Mouse (Mus musculus) limb, embryonic 13.5 days (tissue): Measurements from ENCODE around the gene Wwox. TPM values are rescaled to one million over a fixed set of nuclear protein-coding genes. Genes with fewer than 3 reads are reported as not detected.

Experiments
- ATAC-seq: fragments of 200-750 bp; cut with Nextera tagmentation; 2 replicates; pipeline ENCODE4 v1.8.0; 2017; ENCODE audit warnings: low read depth, moderate number of reproducible peaks, moderate TSS enrichment; ENCODE audit not compliant: low FRiP score
- H3K27ac ChIP-seq: fragments of 300-500 bp; sonication (generic); 2 replicates; pipeline ENCODE4 v1.5.1; 2015; ENCODE audit warnings: inconsistent platforms, mild to moderate bottlenecking, moderate library complexity
- H3K27me3 ChIP-seq: fragments of 300-500 bp; sonication (generic); 2 replicates; pipeline ENCODE4 v1.6.1; 2015; ENCODE audit warnings: mild to moderate bottlenecking, inconsistent platforms
- H3K36me3 ChIP-seq: fragments of 300-500 bp; sonication (generic); 2 replicates; pipeline ENCODE4 v1.6.1; 2015; ENCODE audit warnings: inconsistent platforms, mild to moderate bottlenecking, moderate library complexity
- H3K4me1 ChIP-seq: fragments of 300-500 bp; sonication (generic); 2 replicates; pipeline ENCODE4 v1.6.1; 2015; ENCODE audit warnings: inconsistent platforms
- H3K4me2 ChIP-seq: fragments of 300-500 bp; sonication (generic); replicated peaks from 2 replicates; pipeline ENCODE4 v1.6.1; 2015; ENCODE audit warnings: inconsistent platforms, mild to moderate bottlenecking, moderate library complexity
- H3K4me3 ChIP-seq: fragments of 300-500 bp; sonication (generic); 2 replicates; pipeline ENCODE4 v1.5.1; 2015; ENCODE audit warnings: moderate library complexity, mild to moderate bottlenecking, inconsistent platforms
- H3K9ac ChIP-seq: fragments of 300-500 bp; sonication (generic); 2 replicates; pipeline ENCODE4 v1.6.1; 2015; ENCODE audit warnings: mild to moderate bottlenecking, inconsistent platforms
- H3K9me3 ChIP-seq: fragments of 300-500 bp; sonication (generic); 2 replicates; pipeline ENCODE4 v1.6.1; 2016; ENCODE audit warnings: inconsistent platforms
- WGBS: fragments of 180-500 bp; shearing (Covaris S2); methylation state at CpG from one replicate; pipeline ENCODE4 v1.1.7; 2015; 5-methylcytosine and 5-hydroxymethylcytosine counted together
- polyA plus RNA-seq: library from polyadenylated mRNA; unstranded; fragments of >200 nt; fragmentation: Nextera tagmentation; extraction: Ambion mirVana; gene quantifications from 2 replicates; pipeline ENCODE4 v1.2.1, GENCODE M21; 2015

The Wwox gene
- polyA plus RNA-seq, 1 experiment from 2014 or later: 9.5 TPM

DNA sequence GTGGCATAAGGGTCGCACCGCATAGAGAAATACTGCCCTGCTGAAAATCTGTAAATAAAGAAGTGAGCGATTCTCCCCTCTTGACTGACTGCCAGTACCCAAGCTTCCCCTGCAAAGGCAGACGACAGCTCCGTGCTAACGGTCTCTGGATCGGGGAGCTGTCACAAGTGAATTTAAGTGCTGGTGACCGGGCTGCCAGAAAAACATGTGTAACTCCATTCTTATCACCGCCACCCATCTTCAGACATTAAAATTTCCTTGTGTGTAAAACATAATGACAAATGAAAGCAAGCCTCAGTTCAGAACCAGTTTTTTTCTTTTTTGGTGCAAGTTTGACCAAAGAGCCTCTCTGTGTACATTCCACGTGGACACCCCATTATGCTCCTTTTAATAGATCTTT is 242.7 kb downstream of the Wwox start:
- no peak for ATAC-seq

DNA sequence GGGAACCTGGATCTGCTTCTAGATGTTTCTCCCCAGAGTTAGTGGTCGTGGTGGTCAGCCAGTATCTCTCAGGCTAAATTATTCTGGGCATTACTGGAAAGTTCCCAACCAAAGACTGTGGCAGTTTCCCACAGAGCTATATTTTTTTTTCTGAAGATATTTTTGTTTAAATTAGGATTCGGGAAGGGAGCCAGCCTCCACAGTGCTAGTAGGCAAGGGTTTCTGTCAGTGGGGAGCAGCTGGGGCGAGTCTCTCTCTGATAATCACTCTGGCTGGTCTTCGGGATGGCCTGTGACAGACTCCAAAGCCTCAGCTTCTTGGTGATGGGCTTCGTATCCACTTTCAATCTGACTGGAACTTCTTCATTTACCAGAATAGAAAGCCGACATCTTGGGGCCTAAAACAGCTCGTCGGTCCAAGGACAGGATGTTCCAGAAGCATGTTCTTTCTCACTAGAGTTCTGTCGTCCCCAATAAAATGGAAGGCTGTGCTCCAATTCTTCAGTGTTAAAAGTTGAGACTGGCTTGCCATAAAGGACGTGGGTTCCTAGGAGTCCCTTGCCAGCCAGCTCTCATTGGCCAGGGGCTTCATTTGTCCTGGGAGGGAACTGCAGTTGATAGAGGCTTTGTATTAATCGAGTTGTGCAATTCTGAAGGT is 244.7 kb downstream of the Wwox start:
- peaks cover 15% of the 10 kb centered on the region for H3K27me3 ChIP-seq
- WGBS: 82% methylated on average over 11 of the region's 11 CpGs
- peaks cover 14% of the 10 kb centered on the region for H3K4me1 ChIP-seq
- no peaks in the 10 kb centered on the region for H3K36me3 ChIP-seq
- no peak overlapping the region for H3K4me3 ChIP-seq
- H3K4me2 ChIP-seq: no peak overlapping the region
- no peak overlapping the region for H3K9ac ChIP-seq
- H3K9me3 ChIP-seq: no peaks in the 10 kb centered on the region
- no peak for ATAC-seq
- no peak overlapping the region; the same call in 1 of the 2 replicates for H3K27ac ChIP-seq

More for the DNA sequence above, 242.7 kb downstream of the Wwox start:
- Histone ChIP-seq H3K4me3 (no peak overlapping the region), H3K9me3 (no peaks in the 10 kb centered on the region), H3K27me3 (peaks cover 12% of the 10 kb centered on the region), H3K4me1 (peaks cover 26% of the 10 kb centered on the region), H3K36me3 (no peaks in the 10 kb centered on the region), H3K4me2 (no peak overlapping the region), H3K27ac (no peak overlapping the region), H3K9ac (no peak overlapping the region)
- WGBS: 56% methylated on average over 10 of the region's 10 CpGs

GRCm38 (mm10) chr8:114686462-114686861 is 247.0 kb downstream of the Wwox start:
- H3K9me3 ChIP-seq: no peaks in the 10 kb centered on the region
- ATAC-seq: no peak
- H3K36me3 ChIP-seq: no peaks in the 10 kb centered on the region
- no peak overlapping the region for H3K4me3 ChIP-seq
- no peak overlapping the region for H3K4me2 ChIP-seq
- H3K27ac ChIP-seq: no peak overlapping the region
- peaks cover 6% of the 10 kb centered on the region; the same call in 1 of the 2 replicates for H3K27me3 ChIP-seq
- 87% methylated on average over 4 of the region's 4 CpGs for WGBS
- H3K4me1 ChIP-seq: no peaks in the 10 kb centered on the region
- no peak overlapping the region for H3K9ac ChIP-seq

DNA sequence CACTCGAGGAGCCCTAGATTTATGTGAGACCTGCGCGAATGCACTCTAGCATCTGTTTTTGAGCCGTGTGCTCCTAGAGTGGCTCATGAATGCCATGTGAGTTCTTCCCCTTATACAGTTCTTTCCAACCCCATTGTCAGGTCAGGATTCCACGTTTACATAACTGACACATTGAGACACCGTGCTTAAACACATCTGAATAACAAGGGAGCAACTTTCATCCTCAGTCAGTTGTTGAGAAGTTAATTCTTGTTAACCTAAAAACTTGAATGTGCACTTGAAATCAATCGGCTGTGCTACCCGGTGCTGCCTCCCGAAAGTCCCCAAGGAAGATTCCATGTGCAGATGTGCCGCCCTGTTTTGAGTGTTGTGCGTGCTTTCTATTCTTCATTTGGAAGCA is 249.3 kb downstream of the Wwox start:
- H3K4me1 ChIP-seq: no peaks in the 10 kb centered on the region
- no peaks in the 10 kb centered on the region for H3K36me3 ChIP-seq
- H3K27ac ChIP-seq: no peak overlapping the region
- WGBS: 79% methylated on average over 11 of the region's 11 CpGs
- 0 out of 2 replicates have a peak, but pooled peaks cover 5% of the 10 kb centered on the region for H3K27me3 ChIP-seq
- ATAC-seq: no peak
- H3K4me2 ChIP-seq: no peak overlapping the region
- no peaks in the 10 kb centered on the region for H3K9me3 ChIP-seq
- no peak overlapping the region for H3K4me3 ChIP-seq
- H3K9ac ChIP-seq: no peak overlapping the region

DNA sequence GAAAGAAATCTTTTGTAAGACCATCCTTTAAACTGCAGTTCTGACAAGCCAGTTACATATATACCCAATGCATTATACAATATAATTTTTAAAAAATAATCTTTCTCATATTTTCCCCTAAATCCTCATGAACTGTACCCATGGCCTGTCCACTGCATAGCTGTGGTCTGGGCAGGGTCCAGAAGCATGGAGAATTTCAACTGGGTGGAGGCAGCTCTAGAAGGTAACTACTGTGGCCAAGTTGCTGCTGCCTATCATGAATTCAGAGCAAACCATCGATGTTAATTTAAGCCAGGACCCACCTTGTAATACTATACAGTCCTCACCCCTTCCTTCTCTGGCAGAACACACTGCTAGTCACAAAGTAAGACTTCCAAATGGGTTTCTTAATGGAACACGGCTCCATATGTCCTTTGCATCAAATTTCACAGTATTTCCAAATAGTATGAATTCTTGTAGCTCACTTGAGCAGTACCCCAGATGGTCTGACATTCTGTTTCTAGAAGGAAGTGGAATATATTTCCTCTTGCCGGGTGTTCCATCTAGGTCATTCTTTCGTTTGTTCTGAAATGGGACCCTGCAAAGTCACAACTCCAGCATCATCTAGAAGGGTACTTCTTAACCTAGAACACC is 255.2 kb downstream of the Wwox start:
- Histone ChIP-seq H3K4me2 (no peak overlapping the region), H3K9ac (no peak overlapping the region), H3K9me3 (no peaks in the 10 kb centered on the region; the same call in 1 of the 2 replicates), H3K27me3 (no peaks in the 10 kb centered on the region), H3K27ac (no peak overlapping the region), H3K36me3 (no peaks in the 10 kb centered on the region), H3K4me3 (no peak overlapping the region), H3K4me1 (no peaks in the 10 kb centered on the region)
- 46% methylated on average over 4 of the region's 4 CpGs for WGBS
- ATAC-seq: 0 out of 2 replicates have a peak, but pooled peaks have one; percentile 40

- H3K4me2 ChIP-seq: no peak overlapping the region
- H3K27me3 ChIP-seq: no peaks in the 10 kb centered on the region
- H3K36me3 ChIP-seq: no peaks in the 10 kb centered on the region
- no peak overlapping the region for H3K4me3 ChIP-seq
- peaks cover 18% of the 10 kb centered on the region for H3K4me1 ChIP-seq
- WGBS: 83% methylated on average over 5 of the region's 5 CpGs
- ATAC-seq: no peak
- peaks cover 6% of the 10 kb centered on the region for H3K9me3 ChIP-seq
- H3K9ac ChIP-seq: no peak overlapping the region
- no peak overlapping the region for H3K27ac ChIP-seq
Observed at GRCm38 (mm10) chr8:114703517-114703916, 264.1 kb downstream of the Wwox start.

GRCm38 (mm10) chr8:114707538-114708138 is 268.2 kb downstream of the Wwox start:
- peak overlapping the region; percentile 55 for H3K4me2 ChIP-seq
- H3K27me3 ChIP-seq: peaks cover 6% of the 10 kb centered on the region; the same call in 1 of the 2 replicates
- no peaks in the 10 kb centered on the region for H3K9me3 ChIP-seq
- no peaks in the 10 kb centered on the region for H3K36me3 ChIP-seq
- peaks cover 19% of the 10 kb centered on the region for H3K4me1 ChIP-seq
- 3% methylated on average over 15 of the region's 15 CpGs for WGBS
- peak; percentile 48; the same call in 1 of the 2 replicates for ATAC-seq
- peak overlapping the region; percentile 16; the same call in 1 of the 2 replicates for H3K4me3 ChIP-seq
- peak overlapping the region; percentile 28; the same call in 1 of the 2 replicates for H3K27ac ChIP-seq
- peak overlapping the region; percentile 21; the same call in 1 of the 2 replicates for H3K9ac ChIP-seq

- Histone ChIP-seq H3K4me1 (peaks cover 37% of the 10 kb centered on the region), H3K27me3 (no peaks in the 10 kb centered on the region), H3K36me3 (no peaks in the 10 kb centered on the region), H3K9me3 (no peaks in the 10 kb centered on the region), H3K9ac (no peak overlapping the region), H3K27ac (0 out of 2 replicates have a peak overlapping the region, but pooled peaks have one; percentile 11), H3K4me2 (no peak overlapping the region), H3K4me3 (no peak overlapping the region)
- 44% methylated on average over 13 of the region's 13 CpGs for WGBS
- ATAC-seq: no peak
Observed at GRCm38 (mm10) chr8:114715318-114716070, 276.0 kb downstream of the Wwox start.

- Histone ChIP-seq H3K27me3 (no peaks in the 10 kb centered on the region), H3K4me3 (no peak overlapping the region), H3K4me2 (no peak overlapping the region), H3K36me3 (no peaks in the 10 kb centered on the region), H3K9ac (no peak overlapping the region), H3K9me3 (no peaks in the 10 kb centered on the region), H3K4me1 (peaks cover 37% of the 10 kb centered on the region), H3K27ac (peak overlapping the region; percentile 56)
- peak; percentile 74; the same call in 1 of the 2 replicates for ATAC-seq
- WGBS: 19% methylated on average over 14 of the region's 14 CpGs
Observed at GRCm38 (mm10) chr8:114716546-114717255, 277.2 kb downstream of the Wwox start.

GRCm38 (mm10) chr8:114718821-114719220 is 279.4 kb downstream of the Wwox start:
- no peak overlapping the region for H3K4me2 ChIP-seq
- H3K4me3 ChIP-seq: no peak overlapping the region
- no peaks in the 10 kb centered on the region for H3K9me3 ChIP-seq
- no peak overlapping the region for H3K27ac ChIP-seq
- H3K27me3 ChIP-seq: no peaks in the 10 kb centered on the region
- no peak overlapping the region for H3K9ac ChIP-seq
- WGBS: 68% methylated on average over 4 of the region's 4 CpGs
- no peaks in the 10 kb centered on the region for H3K36me3 ChIP-seq
- peaks cover 48% of the 10 kb centered on the region for H3K4me1 ChIP-seq
- ATAC-seq: no peak

DNA sequence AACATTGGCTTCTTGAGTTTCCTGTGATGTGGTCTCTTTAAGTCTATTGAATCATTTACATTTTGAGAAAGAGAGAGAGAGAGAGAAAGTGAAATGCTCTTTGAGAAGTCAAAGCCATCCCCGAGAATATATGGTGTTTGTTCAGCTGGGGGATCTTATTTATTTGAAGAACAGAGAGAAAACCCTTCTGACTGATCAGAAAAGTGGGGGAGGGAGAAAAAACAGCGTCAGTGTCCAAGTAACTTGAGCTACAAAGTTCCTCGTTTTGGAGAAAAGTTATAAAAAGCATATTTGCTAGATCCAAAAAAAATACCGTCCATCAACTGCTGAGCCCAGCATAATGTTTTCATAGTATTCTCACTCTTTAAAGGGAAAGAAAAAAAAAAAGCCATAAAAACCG is 283.2 kb downstream of the Wwox start:
- Histone ChIP-seq H3K9ac (no peak overlapping the region), H3K4me2 (no peak overlapping the region), H3K4me3 (no peak overlapping the region), H3K4me1 (peaks cover 28% of the 10 kb centered on the region), H3K27me3 (peaks cover 4% of the 10 kb centered on the region; the same call in 1 of the 2 replicates), H3K27ac (no peak overlapping the region), H3K36me3 (no peaks in the 10 kb centered on the region), H3K9me3 (no peaks in the 10 kb centered on the region)
- no peak for ATAC-seq
- WGBS: 25% methylated on average over 5 of the region's 5 CpGs
